Mouse (Mus musculus): ENCODE measurements around the gene Ddx27. TPM values are rescaled to one million over a fixed set of nuclear protein-coding genes. Genes with fewer than 3 reads are reported as not detected.
A peak's percentile ranks its signal among the peaks of the same experiment; 100 is the strongest.

Gene Ddx27
- polyA plus RNA-seq, 1 experiment, result 15.0 TPM

DNA sequence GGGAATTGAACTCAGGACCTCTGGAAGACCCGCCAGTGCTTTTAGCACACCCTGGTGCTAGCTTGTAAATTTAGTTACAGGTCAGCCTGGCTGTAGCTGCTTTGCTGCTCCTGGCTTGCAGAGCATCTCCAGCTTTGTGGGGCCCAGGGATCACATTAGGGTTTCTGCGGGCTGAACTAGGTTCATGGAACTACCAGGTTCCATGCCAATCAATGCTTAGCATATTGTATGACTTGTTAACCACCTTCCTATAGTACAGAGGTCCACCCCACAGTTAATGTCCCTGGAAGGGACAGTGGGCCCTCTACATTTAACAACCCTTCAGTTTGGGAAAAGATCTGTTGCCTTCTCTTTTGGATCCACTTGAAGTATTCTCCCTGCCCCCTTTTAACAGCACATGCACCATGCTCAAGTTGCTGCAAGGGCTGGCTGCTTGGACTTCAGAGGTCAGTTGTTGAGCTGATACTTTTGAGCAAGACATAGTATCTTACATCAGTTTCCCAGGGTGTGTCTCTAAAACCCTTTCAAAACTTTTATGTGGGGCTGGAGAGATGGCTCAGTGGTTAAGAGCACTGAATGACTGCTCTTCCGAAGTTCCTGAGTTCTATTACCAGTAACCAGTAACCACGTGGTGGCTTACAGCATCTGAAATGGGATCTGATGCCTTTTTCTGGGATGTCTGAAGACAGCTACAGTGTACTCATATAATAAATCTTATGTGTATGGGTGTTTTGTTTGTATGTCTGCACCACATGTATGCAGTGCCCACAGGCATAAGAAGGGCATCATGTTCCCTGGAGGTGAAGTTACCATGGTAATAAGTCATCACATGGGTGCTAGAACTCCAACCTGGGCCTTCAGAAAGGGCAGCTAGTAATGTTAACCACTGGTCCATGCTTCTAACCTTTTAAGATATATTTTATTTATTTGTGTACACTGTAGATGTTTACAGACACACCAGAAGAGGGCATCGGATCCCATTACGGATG lies 51.8 kb downstream of the Ddx27 start:
- DNase-seq, result no peak
- 52% methylated on average over 6 of the region's 6 CpGs for WGBS
- peaks cover 7% of the 10 kb centered on the region for H3K36me3 ChIP-seq (ENCODE audit: control insufficient read depth, insufficient read depth, low read length)
- TF ChIP-seq POLR2A (IDR thresholded peaks at IDR 0.05; ENCODE audit: low read depth, low read length), result no peak
- TF ChIP-seq CTCF (conservative IDR thresholded peaks at IDR 0.05; ENCODE audit: insufficient read depth, insufficient read length, low read depth, low read length), result no peak
- H3K4me3 ChIP-seq (ENCODE audit: insufficient read depth, low read depth, low read length), result no peak overlapping the region
- H3K4me1 ChIP-seq (ENCODE audit: control insufficient read depth, insufficient read depth, low read length), result peaks cover 11% of the 10 kb centered on the region; the same call in 1 of the 2 replicates
- H3K27me3 ChIP-seq (replicated peaks; ENCODE audit: control insufficient read depth, insufficient read depth, low read length), result no peaks in the 10 kb centered on the region
- H3K27ac ChIP-seq (ENCODE audit: insufficient read depth, low read depth, low read length), result no peak overlapping the region

DNA sequence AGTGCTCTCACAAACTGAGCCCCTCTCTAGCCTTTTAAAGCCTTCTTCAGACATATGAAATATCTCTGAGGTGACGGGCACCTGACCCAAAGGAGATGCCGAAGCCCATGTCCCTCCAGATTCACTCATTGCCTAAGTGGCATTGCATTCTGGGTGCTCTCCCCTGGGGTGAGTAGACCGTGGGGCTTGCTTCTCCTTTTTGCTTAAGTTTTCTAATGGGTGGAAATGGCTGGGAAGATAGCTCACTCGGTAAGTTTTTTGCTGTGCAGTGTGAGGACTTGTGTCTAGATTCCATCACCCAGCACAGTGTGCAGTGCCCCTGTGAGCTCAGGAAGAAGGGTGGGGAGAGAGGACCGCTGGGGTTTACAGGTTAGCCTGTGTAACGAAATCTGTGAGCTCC lies 52.6 kb downstream of the Ddx27 start:
- Histone ChIP-seq H3K27me3 (replicated peaks; ENCODE audit: control insufficient read depth, insufficient read depth, low read length) (no peaks in the 10 kb centered on the region), H3K27ac (ENCODE audit: insufficient read depth, low read depth, low read length) (no peak overlapping the region), H3K4me3 (ENCODE audit: insufficient read depth, low read depth, low read length) (no peak overlapping the region), H3K4me1 (ENCODE audit: control insufficient read depth, insufficient read depth, low read length) (peaks cover 11% of the 10 kb centered on the region; the same call in 1 of the 2 replicates), H3K36me3 (ENCODE audit: control insufficient read depth, insufficient read depth, low read length) (peaks cover 7% of the 10 kb centered on the region)
- WGBS, result 38% methylated on average over 6 of the region's 6 CpGs
- TF ChIP-seq CTCF (conservative IDR thresholded peaks at IDR 0.05; ENCODE audit: insufficient read depth, insufficient read length, low read depth, low read length) (no peak), POLR2A (IDR thresholded peaks at IDR 0.05; ENCODE audit: low read depth, low read length) (no peak)
- no peak for DNase-seq

DNA sequence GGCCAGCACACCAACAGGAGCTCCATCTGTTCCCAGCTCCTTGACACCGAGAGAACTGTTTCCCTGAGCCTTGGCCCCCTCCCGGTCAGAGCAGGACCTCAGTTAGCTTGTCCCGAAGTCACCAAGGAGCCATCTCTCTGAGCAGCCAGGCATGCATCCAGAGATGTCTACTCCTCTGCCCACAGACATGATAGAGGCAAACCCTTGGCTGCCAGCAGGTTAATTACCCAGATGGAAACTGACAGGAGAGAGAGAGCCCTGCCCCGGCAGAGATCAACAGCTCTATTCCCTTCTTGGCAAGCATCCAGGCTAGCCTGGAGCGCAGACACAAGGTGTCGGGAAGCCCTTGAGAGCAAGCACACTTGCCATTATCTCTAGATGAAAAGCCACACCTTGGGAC lies 55.3 kb downstream of the Ddx27 start:
- Histone ChIP-seq H3K36me3 (ENCODE audit: control insufficient read depth, insufficient read depth, low read length) (peaks cover 5% of the 10 kb centered on the region), H3K27me3 (replicated peaks; ENCODE audit: control insufficient read depth, insufficient read depth, low read length) (no peaks in the 10 kb centered on the region), H3K4me3 (ENCODE audit: insufficient read depth, low read depth, low read length) (no peak overlapping the region), H3K27ac (ENCODE audit: insufficient read depth, low read depth, low read length) (no peak overlapping the region), H3K4me1 (ENCODE audit: control insufficient read depth, insufficient read depth, low read length) (peaks cover 3% of the 10 kb centered on the region; the same call in 1 of the 2 replicates)
- 27% methylated on average over 6 of the region's 6 CpGs for WGBS
- TF ChIP-seq CTCF (conservative IDR thresholded peaks at IDR 0.05; ENCODE audit: insufficient read depth, insufficient read length, low read depth, low read length) (no peak), POLR2A (IDR thresholded peaks at IDR 0.05; ENCODE audit: low read depth, low read length) (no peak)
- peak; percentile 62 for DNase-seq

DNA sequence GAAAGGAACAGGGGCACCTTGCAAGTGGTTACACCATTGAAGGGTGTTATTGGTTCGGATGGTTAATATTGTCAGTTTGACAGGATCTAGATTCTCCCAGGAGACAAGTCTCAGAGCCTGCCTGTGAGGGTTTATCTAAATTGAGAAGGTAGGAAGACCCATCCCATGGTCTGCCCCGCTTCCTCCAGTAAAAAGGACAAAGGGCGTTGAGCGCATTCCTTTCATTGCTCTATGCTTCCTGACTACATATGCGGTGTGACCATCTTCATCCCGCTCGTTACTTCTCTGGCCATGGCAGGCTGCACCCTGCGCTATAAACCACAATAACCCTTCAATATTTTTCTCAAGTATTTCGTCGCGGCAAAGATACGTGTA lies 56.3 kb downstream of the Ddx27 start:
- no peak for TF ChIP-seq CTCF (conservative IDR thresholded peaks at IDR 0.05; ENCODE audit: insufficient read depth, insufficient read length, low read depth, low read length)
- no peak for TF ChIP-seq POLR2A (IDR thresholded peaks at IDR 0.05; ENCODE audit: low read depth, low read length)
- Histone ChIP-seq H3K36me3 (ENCODE audit: control insufficient read depth, insufficient read depth, low read length) (no peaks in the 10 kb centered on the region), H3K27ac (ENCODE audit: insufficient read depth, low read depth, low read length) (no peak overlapping the region), H3K4me3 (ENCODE audit: insufficient read depth, low read depth, low read length) (peak overlapping the region; percentile 53), H3K4me1 (ENCODE audit: control insufficient read depth, insufficient read depth, low read length) (0 out of 2 replicates have a peak, but pooled peaks cover 3% of the 10 kb centered on the region), H3K27me3 (replicated peaks; ENCODE audit: control insufficient read depth, insufficient read depth, low read length) (no peaks in the 10 kb centered on the region)
- 15% methylated on average over 12 of the region's 12 CpGs for WGBS
- DNase-seq, result no peak

DNA sequence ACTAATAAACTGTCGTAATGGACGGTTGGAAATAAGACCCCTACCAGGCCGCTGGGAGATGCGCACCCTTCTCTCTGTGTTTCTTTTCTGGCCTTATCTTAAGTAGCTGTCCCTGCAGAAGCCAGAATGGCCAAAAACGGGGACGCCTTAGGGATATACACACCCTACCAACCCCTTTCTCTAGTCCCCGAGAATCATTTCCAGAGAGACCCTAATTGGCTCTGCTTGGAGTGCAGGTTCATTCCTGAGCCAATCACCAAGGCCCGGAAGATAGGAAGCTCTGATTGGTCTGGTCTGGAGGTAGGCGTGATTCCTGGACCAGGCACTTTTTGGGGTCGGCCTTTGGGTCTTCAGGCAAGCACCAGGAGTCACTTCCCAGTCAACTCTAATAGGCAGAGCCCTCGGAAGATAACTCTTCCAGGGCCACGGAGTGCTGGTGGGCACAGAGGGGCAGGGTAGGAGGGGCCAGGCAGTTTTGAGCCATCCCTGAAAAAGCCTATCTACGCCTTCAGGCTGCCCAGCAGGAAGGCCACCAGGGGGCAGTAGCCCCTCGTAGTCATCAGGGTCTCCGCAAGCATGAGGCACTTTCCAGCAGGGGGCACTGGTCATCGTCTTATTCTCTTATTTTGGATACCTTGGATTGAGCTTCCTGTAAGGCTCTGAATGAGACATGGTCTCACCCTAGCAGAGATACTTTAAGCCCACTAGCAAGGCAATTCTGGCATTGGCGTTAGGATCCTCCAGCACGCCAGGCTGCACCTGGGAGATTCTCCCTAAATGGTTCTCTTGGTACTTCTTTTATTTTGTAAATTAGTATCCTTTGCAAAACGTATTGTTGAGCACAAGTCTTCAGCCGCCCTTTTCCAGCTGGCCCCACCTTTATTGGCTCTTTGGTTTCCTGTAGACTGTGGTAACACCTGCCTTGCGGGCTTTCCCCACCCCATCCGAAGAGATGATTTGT lies 56.9 kb downstream of the Ddx27 start:
- 9% methylated on average over 22 of the region's 22 CpGs for WGBS
- TF ChIP-seq CTCF (conservative IDR thresholded peaks at IDR 0.05; ENCODE audit: insufficient read depth, insufficient read length, low read depth, low read length) (peak; percentile 100; the same call in 1 of the 2 replicates), POLR2A (IDR thresholded peaks at IDR 0.05; ENCODE audit: low read depth, low read length) (no peak)
- no peaks in the 10 kb centered on the region for H3K27me3 ChIP-seq (replicated peaks; ENCODE audit: control insufficient read depth, insufficient read depth, low read length)
- no peak overlapping the region for H3K27ac ChIP-seq (ENCODE audit: insufficient read depth, low read depth, low read length)
- peak overlapping the region; percentile 53 for H3K4me3 ChIP-seq (ENCODE audit: insufficient read depth, low read depth, low read length)
- peak; percentile 96 for DNase-seq
- H3K36me3 ChIP-seq (ENCODE audit: control insufficient read depth, insufficient read depth, low read length), result no peaks in the 10 kb centered on the region
- 0 out of 2 replicates have a peak, but pooled peaks cover 3% of the 10 kb centered on the region for H3K4me1 ChIP-seq (ENCODE audit: control insufficient read depth, insufficient read depth, low read length)

DNA sequence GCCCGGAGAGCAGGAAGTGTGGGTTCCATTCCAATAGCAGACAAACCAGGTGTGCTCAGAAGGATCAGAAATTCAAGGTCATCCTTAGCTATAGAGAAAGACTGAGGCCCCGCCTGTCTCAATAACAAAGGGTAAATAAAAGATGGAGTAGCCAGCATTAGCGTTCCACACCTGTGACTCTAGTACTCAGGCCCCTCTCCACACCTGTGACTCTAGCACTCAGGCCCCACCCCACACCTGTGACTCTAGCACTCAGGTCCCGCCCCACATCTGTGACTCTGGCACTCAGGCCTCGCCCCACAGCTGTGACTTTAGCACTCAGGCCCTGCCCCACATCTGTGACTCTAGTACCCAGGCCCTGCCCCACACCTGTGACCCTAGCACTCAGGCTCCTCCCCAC lies 59.6 kb downstream of the Ddx27 start:
- WGBS, result 94% methylated on average over 5 of the region's 5 CpGs
- no peaks in the 10 kb centered on the region for H3K27me3 ChIP-seq (replicated peaks; ENCODE audit: control insufficient read depth, insufficient read depth, low read length)
- no peak overlapping the region for H3K4me3 ChIP-seq (ENCODE audit: insufficient read depth, low read depth, low read length)
- H3K27ac ChIP-seq (ENCODE audit: insufficient read depth, low read depth, low read length), result no peak overlapping the region
- no peak for TF ChIP-seq CTCF (conservative IDR thresholded peaks at IDR 0.05; ENCODE audit: insufficient read depth, insufficient read length, low read depth, low read length)
- no peak for TF ChIP-seq POLR2A (IDR thresholded peaks at IDR 0.05; ENCODE audit: low read depth, low read length)
- H3K4me1 ChIP-seq (ENCODE audit: control insufficient read depth, insufficient read depth, low read length), result 0 out of 2 replicates have a peak, but pooled peaks cover 3% of the 10 kb centered on the region
- no peak for DNase-seq
- H3K36me3 ChIP-seq (ENCODE audit: control insufficient read depth, insufficient read depth, low read length), result no peaks in the 10 kb centered on the region

Data from kidney, adult 2 months (tissue).